Mouse (Mus musculus): ENCODE measurements around the gene Mtus2.

DNA sequence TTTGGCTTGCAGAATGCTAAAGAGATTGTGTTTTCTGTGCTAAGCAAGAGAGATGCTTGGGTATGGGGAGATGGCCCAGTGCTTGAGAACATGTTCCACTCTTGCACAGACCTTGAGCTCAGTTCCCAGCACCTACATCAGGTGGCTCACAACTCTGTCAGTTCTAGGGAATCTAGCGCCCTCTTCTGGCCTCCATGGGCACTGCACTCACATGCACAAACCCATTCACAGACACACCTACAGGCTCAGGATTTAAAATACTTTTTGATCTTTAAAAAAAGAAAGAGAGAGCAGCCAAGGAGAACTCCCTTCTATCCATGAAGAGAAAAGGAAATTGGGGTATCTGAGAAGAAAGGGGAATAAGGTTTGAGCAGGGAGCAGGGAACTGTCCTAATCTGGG lies 287.4 kb downstream of the Mtus2 start:
- TF ChIP-seq SIN3A (IDR thresholded peaks at IDR 0.05; ENCODE audit: low read length): no peak
- peak; percentile 21 to 42 (median 40); a peak in 5 of 6 replicates for TF ChIP-seq CTCF (IDR thresholded peaks at IDR 0.05 in 2 of 3, conservative IDR thresholded peaks at IDR 0.05 in 1 of 3; ENCODE audit: control insufficient read depth in 1 of 3, insufficient read depth in 1 of 3, low read depth in 2 of 3, low read length in 3 of 3, poor library complexity in 1 of 3, severe bottlenecking in 1 of 3)
- TF ChIP-seq TBP (IDR thresholded peaks at IDR 0.05; ENCODE audit: low read depth, low read length): no peak
- TF ChIP-seq RCOR1 (IDR thresholded peaks at IDR 0.05; ENCODE audit: low read depth, low read length): no peak
- TF ChIP-seq TAL1 (IDR thresholded peaks at IDR 0.05; ENCODE audit: low read length): no peak
